Mouse (Mus musculus) cortical plate, adult 2 months (tissue): ENCODE data around the gene Ctsw. TPM values are rescaled to one million over a fixed set of nuclear protein-coding genes. Genes with fewer than 3 reads are reported as not detected.
A peak's percentile ranks its signal among the peaks of the same experiment; 100 is the strongest.

Source experiments
- H3K27ac ChIP-seq: fragments of 200-500 bp; 2 replicates; pipeline ENCODE4 v1.5.1; 2012; ENCODE audit warnings: low read length, control low read depth, inconsistent platforms; ENCODE audit not compliant: insufficient read depth
- H3K4me1 ChIP-seq: fragments of 200-500 bp; 2 replicates; pipeline ENCODE4 v1.6.1; 2011; ENCODE audit warnings: low read length; ENCODE audit not compliant: control insufficient read depth, insufficient read depth
- H3K4me3 ChIP-seq: fragments of 200-500 bp; 2 replicates; pipeline ENCODE4 v1.5.1; 2011; ENCODE audit warnings: mild to moderate bottlenecking, low read length, control low read depth; ENCODE audit not compliant: insufficient read depth
- CTCF ChIP-seq: fragments of 200-500 bp; IDR thresholded peaks from 2 replicates; pipeline ENCODE4 v1.5.1; 2011; ENCODE audit warnings: mild to moderate bottlenecking, control low read depth, low read length; ENCODE audit not compliant: insufficient read depth; ENCODE audit errors: extremely low read depth
- POLR2A ChIP-seq: fragments of 200-500 bp; IDR thresholded peaks from 2 replicates; pipeline ENCODE4 v1.6.1; 2011; ENCODE audit warnings: mild to moderate bottlenecking, low read length, control low read depth; ENCODE audit not compliant: insufficient read depth; ENCODE audit errors: extremely low read depth
- polyA plus RNA-seq: library from polyadenylated mRNA; depleted of rRNA; stranded (reverse); fragments of >200 nt; gene quantifications from 2 replicates; pipeline ENCODE4 v1.2.3, GENCODE M21; 2012

The Ctsw gene
- polyA plus RNA-seq, 1 experiment = 0.27 TPM

- Histone ChIP-seq H3K27ac (no peak overlapping the region), H3K4me3 (no peak overlapping the region), H3K4me1 (no peaks in the 10 kb centered on the region; the same call in 1 of the 2 replicates)
- TF ChIP-seq CTCF = no peak
- no peak for TF ChIP-seq POLR2A
Measured at GRCm38 (mm10) chr19:5444371-5444908, 23.9 kb downstream of the Ctsw start.

GRCm38 (mm10) chr19:5433951-5434350 lies 34.4 kb downstream of the Ctsw start:
- no peaks in the 10 kb centered on the region for H3K4me1 ChIP-seq
- no peak for TF ChIP-seq POLR2A
- no peak overlapping the region for H3K27ac ChIP-seq
- no peak overlapping the region for H3K4me3 ChIP-seq

GRCm38 (mm10) chr19:5432992-5433852 lies 35.1 kb downstream of the Ctsw start:
- H3K4me1 ChIP-seq = no peaks in the 10 kb centered on the region
- peak overlapping the region; percentile 17; the same call in 1 of the 2 replicates for H3K4me3 ChIP-seq
- no peak for TF ChIP-seq POLR2A
- peak; percentile 13; the same call in 1 of the 2 replicates for TF ChIP-seq CTCF
- no peak overlapping the region for H3K27ac ChIP-seq

- TF ChIP-seq CTCF = no peak
- no peak for TF ChIP-seq POLR2A
- Histone ChIP-seq H3K4me3 (no peak overlapping the region), H3K27ac (no peak overlapping the region), H3K4me1 (no peaks in the 10 kb centered on the region)
Measured at GRCm38 (mm10) chr19:5431911-5432464, 36.3 kb downstream of the Ctsw start.

- Histone ChIP-seq H3K4me3 (no peak overlapping the region), H3K27ac (no peak overlapping the region), H3K4me1 (peaks cover 3% of the 10 kb centered on the region; the same call in 1 of the 2 replicates)
- TF ChIP-seq POLR2A = no peak
- TF ChIP-seq CTCF = no peak
Measured at GRCm38 (mm10) chr19:5430408-5430807, 37.9 kb downstream of the Ctsw start.

GRCm38 (mm10) chr19:5429806-5430205 lies 38.5 kb downstream of the Ctsw start:
- no peak overlapping the region for H3K4me3 ChIP-seq
- no peak for TF ChIP-seq POLR2A
- TF ChIP-seq CTCF = no peak
- H3K27ac ChIP-seq = no peak overlapping the region
- peaks cover 3% of the 10 kb centered on the region; the same call in 1 of the 2 replicates for H3K4me1 ChIP-seq

- no peak for TF ChIP-seq CTCF
- TF ChIP-seq POLR2A = no peak
- Histone ChIP-seq H3K4me3 (no peak overlapping the region), H3K27ac (no peak overlapping the region), H3K4me1 (peaks cover 3% of the 10 kb centered on the region; the same call in 1 of the 2 replicates)
Measured at GRCm38 (mm10) chr19:5429219-5429618, 39.1 kb downstream of the Ctsw start.

- TF ChIP-seq POLR2A = no peak
- peak; percentile 34; the same call in 1 of the 2 replicates for TF ChIP-seq CTCF
- H3K4me3 ChIP-seq = no peak overlapping the region
- peaks cover 6% of the 10 kb centered on the region for H3K4me1 ChIP-seq
- H3K27ac ChIP-seq = no peak overlapping the region
Measured at GRCm38 (mm10) chr19:5428083-5428482, 40.2 kb downstream of the Ctsw start.

- Histone ChIP-seq H3K27ac (no peak overlapping the region), H3K4me1 (peaks cover 6% of the 10 kb centered on the region), H3K4me3 (no peak overlapping the region)
- TF ChIP-seq CTCF (no peak), POLR2A (no peak)
Measured at GRCm38 (mm10) chr19:5426640-5427290, 41.5 kb downstream of the Ctsw start.
